Mouse (Mus musculus) urinary bladder, adult 2 months (tissue): Measurements from ENCODE around the gene Sar1a. TPM values are rescaled to one million over a fixed set of nuclear protein-coding genes. Genes with fewer than 3 reads are reported as not detected.

ENCODE experiments used
- DNase-seq: peaks from one replicate; pipeline ENCODE4 v3.0.0; 2022; ENCODE audit warnings: low spot score
- polyA plus RNA-seq: library from polyadenylated mRNA; depleted of rRNA; stranded (reverse); fragments of >200 nt; gene quantifications from 2 replicates; pipeline ENCODE4 v1.2.3, GENCODE M21; 2012; rRNA removed

The Sar1a gene
- polyA plus RNA-seq, result 146 and 162 TPM in 2 replicates

GRCm38 (mm10) chr10:61680015-61680913, at the start of gene Sar1a:
Gene Sar1a (plus strand): TSS chr10:61680299.
- DNase-seq, result peak; percentile 98

- no peak for DNase-seq
Measured at GRCm38 (mm10) chr10:61632445-61632844, 47.7 kb upstream of the Sar1a start.

DNA sequence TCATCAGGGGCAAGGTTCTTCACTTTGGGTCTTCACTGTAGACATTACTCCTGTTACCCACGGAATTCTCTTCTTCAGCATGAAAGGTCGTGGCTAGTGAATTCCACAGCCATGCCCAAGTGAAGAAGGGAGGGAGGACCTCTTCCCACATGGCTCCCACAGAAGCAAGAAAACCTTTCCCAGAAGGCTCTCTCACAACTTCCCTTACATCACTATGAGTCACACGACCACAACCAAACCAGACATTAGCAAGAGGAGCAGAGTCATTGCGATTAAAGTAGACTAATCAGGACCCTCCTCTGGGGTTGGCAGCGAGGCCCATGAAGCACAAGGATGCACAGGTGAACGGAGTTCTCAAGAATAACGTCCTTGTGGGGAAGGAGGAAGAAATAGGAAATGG, 43.0 kb upstream of the Sar1a start:
- no peak for DNase-seq

GRCm38 (mm10) chr10:61640363-61640762, 39.7 kb upstream of the Sar1a start:
- DNase-seq, result no peak

DNA sequence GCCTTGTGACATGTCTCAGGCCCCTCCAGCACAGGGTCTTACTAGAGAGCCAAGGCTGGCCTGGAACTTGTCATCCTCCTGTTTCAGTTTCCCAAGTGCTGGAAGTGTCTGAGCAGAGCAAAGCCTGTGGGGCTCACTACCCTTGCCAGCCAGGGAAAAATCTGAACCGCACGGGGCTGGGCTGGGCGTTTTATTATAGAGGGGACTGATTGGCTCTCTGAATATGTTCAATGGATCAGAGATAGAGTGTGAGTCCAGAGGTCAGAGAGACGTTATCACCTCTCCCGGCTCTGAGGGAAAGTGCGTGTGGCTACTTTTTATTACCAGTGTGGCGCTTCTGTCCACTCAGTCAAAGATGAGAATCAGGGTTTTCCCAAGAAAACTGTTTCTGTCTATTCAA, 33.5 kb upstream of the Sar1a start:
- DNase-seq, result no peak

- peak; percentile 69 for DNase-seq
Measured at GRCm38 (mm10) chr10:61647790-61648736, 32.0 kb upstream of the Sar1a start, which contains the start of gene Ppa1. Gene Ppa1 (plus strand): TSS chr10:61648552.

DNA sequence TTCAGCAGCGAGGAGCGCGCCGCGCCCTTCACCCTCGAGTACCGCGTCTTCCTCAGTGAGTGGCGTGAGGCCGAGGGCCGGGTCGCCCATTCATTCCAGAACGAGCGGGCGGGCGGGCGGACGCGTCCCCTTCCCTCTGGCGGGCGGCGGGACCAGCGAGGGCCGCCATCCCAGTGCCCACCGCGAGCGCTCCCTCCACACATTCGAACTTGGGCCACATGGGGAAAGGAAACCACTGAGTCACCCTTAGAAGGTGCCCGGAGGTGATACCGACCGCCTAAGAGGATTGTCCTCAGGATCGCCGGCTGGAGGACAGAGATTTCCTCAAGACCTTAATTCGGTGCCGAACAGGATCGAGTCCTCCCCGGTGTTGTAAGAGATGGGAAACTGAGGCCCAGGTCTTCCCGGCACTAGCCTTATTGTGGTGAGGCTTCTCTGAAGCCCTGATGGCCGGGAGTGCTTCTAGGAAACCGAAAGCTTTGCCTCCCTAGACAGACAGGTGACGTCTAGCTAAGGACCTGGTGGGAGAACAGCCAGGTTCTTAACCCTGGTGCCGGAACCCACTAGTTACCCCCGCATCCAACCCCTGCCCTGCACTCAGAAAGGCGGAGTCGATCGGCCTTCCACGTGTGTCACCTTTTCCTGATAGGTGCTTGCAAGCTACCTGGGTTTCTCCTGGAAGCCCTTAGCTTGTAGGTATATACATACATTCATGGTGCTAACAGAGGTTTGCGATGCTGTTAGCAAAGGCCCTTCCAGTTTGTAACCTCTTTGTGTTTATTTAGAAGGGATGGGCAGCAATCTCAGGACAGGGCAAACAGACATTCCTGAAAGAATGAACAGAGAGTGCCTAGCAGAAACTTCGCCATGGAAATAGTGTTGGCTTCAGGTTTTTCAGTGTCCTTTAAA, 31.1 kb upstream of the Sar1a start:
- no peak for DNase-seq

DNA sequence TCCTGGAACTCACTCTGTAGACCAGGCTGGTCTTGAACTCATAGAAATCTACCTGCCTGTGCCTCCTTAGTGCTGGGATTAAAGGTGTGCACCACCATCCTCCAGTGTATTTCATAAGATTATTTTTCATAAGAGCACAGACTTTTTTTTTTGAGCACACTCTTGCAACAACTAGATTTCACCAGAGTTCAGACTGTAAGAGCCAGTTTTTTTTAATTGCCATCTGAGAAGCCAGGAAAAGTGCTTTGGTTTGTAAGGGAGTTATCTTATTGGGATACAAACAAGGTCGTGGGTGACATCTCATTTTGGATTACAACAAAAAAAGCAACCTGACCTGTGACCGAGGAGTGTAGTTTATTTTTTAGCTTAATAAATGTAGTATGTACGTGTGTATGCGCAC, 26.0 kb upstream of the Sar1a start:
- no peak for DNase-seq

DNA sequence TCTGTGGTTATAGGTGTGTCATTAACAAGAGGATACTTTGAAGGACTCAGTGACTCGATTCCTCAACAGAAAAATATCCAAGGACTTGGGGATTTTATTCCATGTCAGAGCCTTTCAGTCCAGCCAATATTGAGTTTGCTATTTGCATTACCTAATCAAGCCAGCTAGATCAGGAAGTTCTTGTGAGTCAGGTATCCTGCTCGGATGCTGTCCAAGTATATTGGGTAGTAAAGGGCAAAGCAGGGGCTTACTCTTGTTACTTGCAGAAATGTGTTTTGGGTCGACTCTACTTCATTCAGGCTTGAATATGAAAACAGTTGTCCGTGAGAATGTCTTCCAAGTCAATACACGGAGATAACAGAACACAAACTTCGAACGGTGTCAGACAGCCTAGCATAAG, 25.4 kb upstream of the Sar1a start:
- DNase-seq, result no peak

DNA sequence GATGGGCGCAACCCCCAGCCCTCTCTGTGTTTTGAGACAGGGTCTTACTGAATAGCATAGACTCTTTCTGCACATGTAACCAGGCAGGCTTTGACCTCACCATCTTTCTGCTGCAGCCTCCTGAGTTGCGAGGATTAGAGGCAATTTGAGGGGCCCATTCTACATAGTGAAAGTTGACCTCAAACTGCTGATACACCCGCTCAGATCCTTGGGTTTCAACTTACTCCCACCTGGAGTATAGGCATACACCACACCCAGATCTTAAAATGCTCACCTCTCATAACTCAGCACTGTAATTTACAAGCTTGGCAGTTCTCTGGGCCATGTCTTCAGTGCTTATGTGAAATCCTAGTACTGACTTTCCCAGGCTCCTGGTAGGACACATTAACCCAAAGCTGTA, 24.9 kb upstream of the Sar1a start:
- no peak for DNase-seq

DNA sequence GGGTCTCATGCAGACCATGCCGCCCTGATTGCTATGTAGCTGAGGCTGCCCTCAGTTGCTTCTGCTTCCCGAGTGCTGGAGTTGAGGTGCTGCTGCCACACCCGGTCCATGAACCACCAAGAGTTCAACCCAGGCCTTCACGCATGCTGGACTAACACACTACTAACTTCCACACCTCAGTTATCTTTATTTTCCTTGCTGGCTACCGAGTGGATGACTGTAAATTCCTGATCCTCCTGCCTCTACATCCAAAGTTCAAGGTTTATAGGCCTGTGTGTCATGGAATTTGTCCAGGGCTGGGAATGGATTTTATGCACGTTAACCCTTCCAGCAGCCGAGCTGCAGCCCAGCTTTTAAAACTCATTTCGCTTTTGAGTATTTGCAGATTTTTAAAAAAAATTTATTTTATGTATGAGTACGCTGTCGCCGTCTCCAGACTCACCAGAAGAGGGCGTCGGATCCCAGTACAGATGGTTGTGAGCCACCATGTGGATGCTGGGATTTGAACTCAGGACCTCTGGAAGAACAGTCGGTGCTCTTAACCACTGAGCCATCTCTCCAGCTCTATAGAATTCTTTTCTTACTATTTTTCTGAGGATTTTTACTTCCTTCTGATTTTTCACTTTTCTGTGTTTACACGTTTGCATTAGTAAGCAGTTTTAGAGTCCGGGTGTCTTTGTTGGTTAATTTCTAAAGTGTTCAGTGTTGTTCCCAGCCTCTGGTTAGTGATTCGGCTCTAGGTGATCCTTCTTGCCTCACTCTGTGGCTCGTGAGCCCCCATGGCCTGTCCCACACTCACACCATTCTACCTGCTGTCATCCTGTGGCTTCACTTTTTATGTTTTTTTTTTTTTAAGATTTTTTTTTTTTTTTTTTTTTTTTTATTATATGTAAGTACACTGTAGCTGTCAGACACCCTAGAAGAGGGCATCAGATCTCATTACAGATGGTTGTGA, 22.9 kb upstream of the Sar1a start:
- no peak for DNase-seq

DNA sequence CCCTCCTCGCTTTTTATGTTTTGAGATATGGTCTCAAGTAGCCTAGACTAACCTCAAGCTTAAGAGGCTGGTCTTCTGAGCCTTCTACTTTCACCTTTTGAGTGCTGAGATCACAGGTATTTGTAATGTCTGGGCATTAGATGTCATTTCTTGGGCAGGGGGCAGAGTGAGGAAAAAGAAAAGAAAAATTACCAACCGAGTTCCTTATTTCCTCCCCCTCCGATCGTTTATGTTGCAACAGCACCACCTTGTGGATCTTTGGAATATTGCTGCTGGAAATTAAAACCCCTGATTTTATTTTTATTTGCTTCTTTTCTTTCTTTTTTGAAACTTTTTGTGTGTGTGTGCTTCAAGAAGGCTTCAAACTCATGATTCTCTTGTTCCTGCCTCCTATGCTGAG, 22.1 kb upstream of the Sar1a start:
- DNase-seq, result no peak

GRCm38 (mm10) chr10:61661887-61662286, 18.2 kb upstream of the Sar1a start:
- no peak for DNase-seq

- DNase-seq, result no peak
Measured at GRCm38 (mm10) chr10:61662391-61662988, 17.6 kb upstream of the Sar1a start.

GRCm38 (mm10) chr10:61665111-61665510, 15.0 kb upstream of the Sar1a start:
- DNase-seq, result no peak

- no peak for DNase-seq
Measured at GRCm38 (mm10) chr10:61665651-61666050, 14.4 kb upstream of the Sar1a start.

- no peak for DNase-seq
Measured at GRCm38 (mm10) chr10:61669289-61669688, 10.8 kb upstream of the Sar1a start.

DNA sequence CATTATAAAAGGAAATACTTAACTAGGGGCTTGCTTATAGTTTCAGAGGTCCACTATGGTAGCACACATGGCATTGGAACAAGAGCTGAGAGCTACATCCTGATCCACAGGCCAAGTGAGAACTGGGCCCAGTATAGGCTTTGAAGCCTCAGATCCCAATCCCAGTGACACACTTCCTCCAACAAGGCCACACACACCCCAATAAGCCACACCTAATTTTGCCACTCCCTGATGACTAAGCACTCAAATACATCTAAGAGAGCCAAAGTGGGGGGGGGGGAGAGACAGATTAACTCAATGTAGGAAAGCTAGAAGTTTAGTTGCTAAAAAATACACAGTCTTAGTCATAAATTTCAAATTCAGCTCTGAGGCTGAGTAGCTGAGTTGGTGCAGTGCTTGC, 10.2 kb upstream of the Sar1a start:
- DNase-seq, result no peak

DNA sequence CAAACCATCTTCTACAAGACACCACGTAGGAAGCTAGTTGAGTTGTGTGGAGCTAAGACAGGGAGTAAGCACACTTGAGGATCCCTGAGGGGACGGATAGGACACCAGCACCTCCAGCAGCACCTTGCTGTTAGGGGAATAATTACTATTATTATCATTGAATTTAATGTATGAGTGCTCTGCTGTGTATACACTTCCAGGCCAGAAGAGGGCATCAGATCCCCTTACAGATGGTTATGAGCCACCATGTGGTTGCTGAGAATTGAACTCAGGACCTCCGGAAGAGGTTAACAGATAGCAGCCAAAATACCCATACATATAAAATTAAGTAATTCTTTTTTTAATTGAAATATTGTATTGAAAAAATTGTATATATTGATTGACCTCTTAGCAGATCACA, 9.3 kb upstream of the Sar1a start:
- no peak for DNase-seq

DNA sequence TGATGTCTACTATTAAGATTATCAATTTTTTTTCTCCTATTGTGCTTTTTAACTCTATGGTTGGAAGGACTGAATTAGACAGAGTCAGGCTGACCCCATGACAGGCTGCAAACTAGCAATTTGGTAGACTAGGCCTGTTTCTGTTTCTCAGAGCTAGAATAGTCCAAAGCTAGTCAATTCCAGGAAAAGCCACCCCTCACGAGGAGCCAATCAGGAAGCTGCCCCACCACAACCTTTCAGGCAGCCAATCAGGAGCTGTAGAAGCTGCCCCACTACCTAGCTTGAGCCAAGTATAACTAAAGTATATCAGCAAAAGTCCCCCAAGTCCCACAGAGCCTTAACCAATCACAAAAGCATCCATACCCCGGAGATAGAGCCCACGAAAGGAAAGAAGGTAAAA, 4.2 kb upstream of the Sar1a start:
- no peak for DNase-seq
